Mouse (Mus musculus) fibroblast of lung, adult 2 months (primary cell): ENCODE measurements around the gene Olfr305.
"Not testable (repeated sequence)": the region's sequence is repeated elsewhere in the genome, so short reads cannot be mapped to it uniquely, and the experiment has no call there.

Source experiments
- DNase-seq: peaks from one replicate; pipeline ENCODE4 v3.0.0-alpha.2; 2011; ENCODE audit warnings: low read depth

Olfr305 gene

GRCm38 (mm10) chr7:86366828-86367227 lies at the start of gene Olfr305:
Gene Olfr305, minus strand, starts transcription at chr7:86366928.
- no peak for DNase-seq

GRCm38 (mm10) chr7:86403546-86403945 lies 36.8 kb upstream of the Olfr305 start, which contains the start of gene Olfr301:
Gene Olfr301, plus strand, starts transcription at chr7:86403846.
- no peak for DNase-seq

- DNase-seq: no peak
These were observed 31.0 kb upstream of the Olfr305 start, which contains the start of gene Olfr303 for GRCm38 (mm10) chr7:86397689-86398088. Gene Olfr303, minus strand, starts transcription at chr7:86397789.

GRCm38 (mm10) chr7:86386558-86386957 lies 19.8 kb upstream of the Olfr305 start, which contains the start of gene Olfr304:
Gene Olfr304, minus strand, starts transcription at chr7:86386658.
- DNase-seq: no peak

GRCm38 (mm10) chr7:86385769-86386168 lies 19.0 kb upstream of the Olfr305 start:
- DNase-seq: no peak

GRCm38 (mm10) chr7:86346296-86346695 lies 20.4 kb downstream of the Olfr305 start:
- DNase-seq: not testable (repeated sequence)

GRCm38 (mm10) chr7:86344253-86344652 lies 22.5 kb downstream of the Olfr305 start:
- DNase-seq: no peak

- no peak for DNase-seq
These were observed 23.7 kb downstream of the Olfr305 start for GRCm38 (mm10) chr7:86342881-86343565.

GRCm38 (mm10) chr7:86337486-86337885 lies 29.2 kb downstream of the Olfr305 start, which contains the start of gene Olfr307:
Gene Olfr307, minus strand, starts transcription at chr7:86337586.
- DNase-seq: no peak

GRCm38 (mm10) chr7:86325530-86325929 lies 41.2 kb downstream of the Olfr305 start, which contains the start of gene Olfr308:
Gene Olfr308, minus strand, starts transcription at chr7:86325630.
- DNase-seq: no peak

- DNase-seq: no peak
These were observed 45.4 kb downstream of the Olfr305 start for GRCm38 (mm10) chr7:86321323-86321722.

GRCm38 (mm10) chr7:86313608-86314007 lies 53.1 kb downstream of the Olfr305 start, which contains the start of gene Olfr309:
Gene Olfr309, minus strand, starts transcription at chr7:86313708.
- no peak for DNase-seq
